In genomic region chr15:78610705-78611462, GRCm38 (mm10) we compare ENCODE assay signal across 10 mouse cellular contexts. TPM values are rescaled to one million over a fixed set of nuclear protein-coding genes. Genes with fewer than 3 reads are reported as not detected.
DNase-seq lines count a peak whose midpoint lies in the region; ATAC-seq and TF ChIP-seq lines count a peak whose summit lies in the region.
"Had no signal": no experiment of that assay in that cellular context is flagged by ENCODE, and none has a peak within 500 bp of the region (broad histone marks: within the 10 kb centered on the region; RNA-seq: fewer than 3 reads in every experiment).

No protein-coding gene starts in this region.

- DNase-seq in lung, embryonic 14.5 days: peak; percentile 20
- DNase-seq in lung, postnatal 14 days: no peak
- DNase-seq in embryonic facial prominence, embryonic 14.5 days (ENCODE audit: low spot score): peak; percentile 48
- peak; percentile 74 to 75 for DNase-seq in left cerebral cortex, adult 9 months (ENCODE audit: low spot score in 2 of 2)
- peak; percentile 59 to 61 for DNase-seq in right cerebral cortex, adult 2 months (ENCODE audit: low spot score in 2 of 2)
- DNase-seq in thymus, postnatal 36 days: no peak
- no peak for DNase-seq in gastrocnemius, adult 8-10 months (ENCODE audit: low spot score in 2 of 2)
- DNase-seq in T-cell, adult 2 months (ENCODE audit: low spot score): no peak

- ATAC-seq in lung, embryonic 14.5 days (ENCODE audit: insufficient read depth): no peak
- ATAC-seq in embryonic facial prominence, embryonic 14.5 days (ENCODE audit: low read depth): 0 out of 2 replicates have a peak, but pooled peaks have one; percentile 22

- no peak for TF ChIP-seq CTCF in lung, embryonic 14.5 days (IDR thresholded peaks at IDR 0.05; ENCODE audit: low read depth)

- no peak overlapping the region for H3K27ac ChIP-seq in lung, embryonic 14.5 days (ENCODE audit: low read depth)
- no peak overlapping the region for H3K27ac ChIP-seq in embryonic facial prominence, embryonic 14.5 days (replicated peaks; ENCODE audit: low read depth, low read length)
- H3K27ac ChIP-seq: liver, embryonic 14.5 days; stomach, embryonic 15.5 days had no signal

- H3K36me3 ChIP-seq in lung, embryonic 14.5 days (ENCODE audit: insufficient read depth): no peaks in the 10 kb centered on the region
- H3K36me3 ChIP-seq in embryonic facial prominence, embryonic 14.5 days (ENCODE audit: control insufficient read depth, insufficient read depth, low read length): no peaks in the 10 kb centered on the region
- H3K36me3 ChIP-seq: stomach, embryonic 15.5 days had no signal

- no peak overlapping the region for H3K4me2 ChIP-seq in lung, embryonic 14.5 days
- no peak overlapping the region for H3K4me2 ChIP-seq in embryonic facial prominence, embryonic 14.5 days (ENCODE audit: low read depth, low read length)
- H3K4me2 ChIP-seq: stomach, embryonic 15.5 days had no signal

- 40% methylated on average over 12 of the region's 12 CpGs for WGBS in lung, embryonic 14.5 days
- 39% methylated on average over 12 of the region's 12 CpGs for WGBS in embryonic facial prominence, embryonic 14.5 days

- no peaks in the 10 kb centered on the region for H3K9me3 ChIP-seq in lung, embryonic 14.5 days (ENCODE audit: low read depth, low read length)
- H3K9me3 ChIP-seq in embryonic facial prominence, embryonic 14.5 days (ENCODE audit: control insufficient read depth, low read length): no peaks in the 10 kb centered on the region
- H3K9me3 ChIP-seq: stomach, embryonic 15.5 days had no signal

- no peak overlapping the region for H3K4me3 ChIP-seq in lung, embryonic 14.5 days (ENCODE audit: low read depth, low read length)
- H3K4me3 ChIP-seq in embryonic facial prominence, embryonic 14.5 days (ENCODE audit: low read depth, low read length): no peak overlapping the region
- H3K4me3 ChIP-seq: stomach, embryonic 15.5 days had no signal

- no peak overlapping the region for H3K9ac ChIP-seq in lung, embryonic 14.5 days
- no peak overlapping the region for H3K9ac ChIP-seq in embryonic facial prominence, embryonic 14.5 days (ENCODE audit: low read depth, low read length)
- H3K9ac ChIP-seq: liver, embryonic 14.5 days; stomach, embryonic 15.5 days had no signal

- H3K4me1 ChIP-seq in lung, embryonic 14.5 days (ENCODE audit: insufficient read depth): no peaks in the 10 kb centered on the region
- H3K4me1 ChIP-seq in embryonic facial prominence, embryonic 14.5 days (ENCODE audit: control insufficient read depth, insufficient read depth, low read length): no peaks in the 10 kb centered on the region
- H3K4me1 ChIP-seq: stomach, embryonic 15.5 days had no signal

- no peaks in the 10 kb centered on the region for H3K27me3 ChIP-seq in lung, embryonic 14.5 days (ENCODE audit: insufficient read depth, low read length)
- no peaks in the 10 kb centered on the region for H3K27me3 ChIP-seq in embryonic facial prominence, embryonic 14.5 days (replicated peaks; ENCODE audit: control insufficient read depth, insufficient read depth, low read length)
- H3K27me3 ChIP-seq: stomach, embryonic 15.5 days had no signal

RNA-seq across cellular contexts. Expression of gene Cyth4, which starts 14.0 kb away (rescaled TPM):
- 4.2 and 4.9 TPM in 2 replicates for polyA plus RNA-seq in lung, embryonic 14.5 days (2014; fragmentation: Nextera tagmentation; extraction: Ambion mirVana)
- 6.9 and 7.2 TPM in 2 replicates for polyA plus RNA-seq in embryonic facial prominence, embryonic 14.5 days (2014; fragmentation: Nextera tagmentation; extraction: Ambion mirVana)
- 1 to 10 TPM in 2 of 4 experiments, under 1 TPM in 2; 0.80 to 1.9 (median 1.1) TPM for total RNA-seq in gastrocnemius, adult 8-10 months (2022)

RNA-seq across cellular contexts. Expression of gene Rac2, which starts 38.3 kb away (rescaled TPM):
- polyA plus RNA-seq in lung, embryonic 14.5 days (2014; fragmentation: Nextera tagmentation; extraction: Ambion mirVana): 12.2 and 16.2 TPM in 2 replicates
- 27.9 and 29.2 TPM in 2 replicates for polyA plus RNA-seq in embryonic facial prominence, embryonic 14.5 days (2014; fragmentation: Nextera tagmentation; extraction: Ambion mirVana)
- 1 to 10 TPM in 2 of 4 experiments, not detected in 2; 1.1 to 1.3 TPM for total RNA-seq in gastrocnemius, adult 8-10 months (2022)

Comparison
In these comparisons a context has a peak if more than half of its experiments do, and no peak if none do; other contexts are left out.
1. DNase-seq: peak in lung, embryonic 14.5 days (single experiment), embryonic facial prominence, embryonic 14.5 days (single experiment), left cerebral cortex, adult 9 months (2 of 2) and right cerebral cortex, adult 2 months (2 of 2); none in lung, postnatal 14 days (single experiment), thymus, postnatal 36 days (0 of 2), gastrocnemius, adult 8-10 months (0 of 2) and T-cell, adult 2 months (single experiment).